In genomic region chr11:121235475-121236238, GRCm38 (mm10) we compare ENCODE assay signal across 8 mouse cellular contexts. TPM values are rescaled to one million over a fixed set of nuclear protein-coding genes. Genes with fewer than 3 reads are reported as not detected.
DNase-seq lines count a peak whose midpoint lies in the region; ATAC-seq lines count a peak whose summit lies in the region.

No protein-coding gene starts in this region.

- H3K9me3 ChIP-seq in forebrain, embryonic 14.5 days (replicated peaks; ENCODE audit: control insufficient read depth, low read length): no peaks in the 10 kb centered on the region
- H3K9me3 ChIP-seq in kidney, embryonic 15.5 days (replicated peaks): no peaks in the 10 kb centered on the region
- no peaks in the 10 kb centered on the region for H3K9me3 ChIP-seq in stomach, embryonic 14.5 days (ENCODE audit: control insufficient read depth, low read depth, low read length)

- peaks cover 21% of the 10 kb centered on the region for H3K4me1 ChIP-seq in forebrain, embryonic 14.5 days (ENCODE audit: control insufficient read depth, insufficient read depth, low read length)
- H3K4me1 ChIP-seq in kidney, embryonic 15.5 days: peaks cover 23% of the 10 kb centered on the region
- peaks cover 20% of the 10 kb centered on the region; the same call in 1 of the 2 replicates for H3K4me1 ChIP-seq in stomach, embryonic 14.5 days (ENCODE audit: control insufficient read depth, insufficient read depth, low read length)

- peak overlapping the region; percentile 100 for H3K27ac ChIP-seq in forebrain, embryonic 14.5 days (ENCODE audit: low read depth, low read length)
- H3K27ac ChIP-seq in kidney, embryonic 15.5 days: peak overlapping the region; percentile 100
- H3K27ac ChIP-seq in macrophage: peak overlapping the region; percentile 79
- H3K27ac ChIP-seq in stomach, embryonic 14.5 days (ENCODE audit: low read length): peak overlapping the region; percentile 99

- H3K79me2 ChIP-seq in macrophage (ENCODE audit: inconsistent target): peaks cover 29% of the 10 kb centered on the region

- H3K27me3 ChIP-seq in forebrain, embryonic 14.5 days (replicated peaks; ENCODE audit: control insufficient read depth, insufficient read depth, low read length): no peaks in the 10 kb centered on the region
- no peaks in the 10 kb centered on the region for H3K27me3 ChIP-seq in kidney, embryonic 15.5 days
- H3K27me3 ChIP-seq in stomach, embryonic 14.5 days (ENCODE audit: control insufficient read depth, insufficient read depth, low read length): no peaks in the 10 kb centered on the region

- peaks cover 18% of the 10 kb centered on the region for H3K36me3 ChIP-seq in forebrain, embryonic 14.5 days (ENCODE audit: control insufficient read depth, insufficient read depth, low read length)
- peaks cover 21% of the 10 kb centered on the region for H3K36me3 ChIP-seq in kidney, embryonic 15.5 days
- no peaks in the 10 kb centered on the region for H3K36me3 ChIP-seq in macrophage (ENCODE audit: inconsistent target)
- peaks cover 10% of the 10 kb centered on the region; the same call in 1 of the 2 replicates for H3K36me3 ChIP-seq in stomach, embryonic 14.5 days (ENCODE audit: control insufficient read depth, insufficient read depth, low read length)

- 30% methylated on average over 9 of the region's 9 CpGs for WGBS in forebrain, embryonic 14.5 days
- 29% methylated on average over 9 of the region's 9 CpGs for WGBS in kidney, embryonic 15.5 days
- 29% methylated on average over 9 of the region's 9 CpGs for WGBS in macrophage (ENCODE audit: missing documents)
- WGBS in stomach, embryonic 14.5 days: 26% methylated on average over 9 of the region's 9 CpGs

- DNase-seq in gastrocnemius, postnatal 10 days: peak; percentile 28
- DNase-seq in gastrocnemius, adult 18-20 months (ENCODE audit: low spot score): no peak
- peak; percentile 20 to 48 for DNase-seq in adrenal gland, postnatal 36 days
- peak; percentile 46 for DNase-seq in forebrain, embryonic 14.5 days (ENCODE audit: low spot score)
- DNase-seq in ovary, postnatal 10 days (ENCODE audit: low spot score): no peak

- peak overlapping the region; percentile 64 for H3K4me2 ChIP-seq in forebrain, embryonic 14.5 days (ENCODE audit: low read length)
- H3K4me2 ChIP-seq in kidney, embryonic 15.5 days: peak overlapping the region; percentile 59
- H3K4me2 ChIP-seq in stomach, embryonic 14.5 days (replicated peaks; ENCODE audit: low read depth, low read length): peak overlapping the region; percentile 35

- no peak overlapping the region for H3K9ac ChIP-seq in forebrain, embryonic 14.5 days (ENCODE audit: low read length)
- H3K9ac ChIP-seq in kidney, embryonic 15.5 days: no peak overlapping the region
- H3K9ac ChIP-seq in stomach, embryonic 14.5 days (replicated peaks; ENCODE audit: low read depth, low read length): no peak overlapping the region

- no peak overlapping the region for H3K4me3 ChIP-seq in forebrain, embryonic 14.5 days (ENCODE audit: low read depth, low read length)
- H3K4me3 ChIP-seq in kidney, embryonic 15.5 days (replicated peaks): peak overlapping the region; percentile 83
- H3K4me3 ChIP-seq in macrophage (ENCODE audit: inconsistent target): peak overlapping the region; percentile 85; the same call in 1 of the 2 replicates
- H3K4me3 ChIP-seq in stomach, embryonic 14.5 days (ENCODE audit: low read depth, low read length): 0 out of 2 replicates have a peak overlapping the region, but pooled peaks have one; percentile 68

- no peak for ATAC-seq in forebrain, embryonic 14.5 days
- ATAC-seq in kidney, embryonic 15.5 days (replicated peaks; ENCODE audit: low FRiP score): no peak
- no peak for ATAC-seq in stomach, embryonic 14.5 days (ENCODE audit: insufficient number of reproducible peaks, insufficient read depth, low FRiP score, low read depth)

RNA-seq across cellular contexts. Expression of gene Narf, which starts 1.4 kb away (rescaled TPM):
- total RNA-seq in gastrocnemius, postnatal 10 days (2021): 10 to 100 TPM; 36.5 to 41.6 TPM
- 100 to 1,000 TPM in 1 of 2 experiments, 10 to 100 TPM in 1; 75.8 to 117 TPM for total RNA-seq in gastrocnemius, adult 18-20 months (2021)
- total RNA-seq in adrenal gland, postnatal 36 days (2021): 10 to 100 TPM; 18.7 to 27.3 TPM
- 89.5 and 90.0 TPM in 2 replicates for polyA plus RNA-seq in forebrain, embryonic 14.5 days (2014; fragmentation: Nextera tagmentation; extraction: Ambion mirVana)
- 53.8 and 60.5 TPM in 2 replicates for polyA plus RNA-seq in kidney, embryonic 15.5 days (2015; fragmentation: Nextera tagmentation; extraction: Ambion mirVana)
- total RNA-seq in macrophage (2018; cell fraction: chromatin; rRNA removed): 10 to 100 TPM in 14 of 26 experiments, 1 to 10 TPM in 11, under 1 TPM in 1; 0.64 to 87.6 (median 15.9) TPM
- total RNA-seq in macrophage (2018; cell fraction: cytosol; rRNA removed): 10 to 100 TPM in 23 of 26 experiments, 1 to 10 TPM in 3; 5.5 to 28.1 (median 17.2) TPM
- 10 to 100 TPM in 18 of 26 experiments, 1 to 10 TPM in 8; 3.1 to 69.4 (median 12.2) TPM for total RNA-seq in macrophage (2018; cell fraction: nucleus; rRNA removed)
- 6.9 to 20.7 TPM (median 17.3 TPM) in 3 replicates for polyA plus RNA-seq in macrophage (2018)
- 43.2 and 53.8 TPM in 2 replicates for polyA plus RNA-seq in stomach, embryonic 14.5 days (2014; fragmentation: Nextera tagmentation; extraction: Ambion mirVana)

RNA-seq across cellular contexts. Expression of gene Cybc1, which starts 6.5 kb away (rescaled TPM):
- 1 to 10 TPM; 6.3 to 7.2 TPM for total RNA-seq in gastrocnemius, postnatal 10 days (2021)
- 1 to 10 TPM; 2.6 to 2.9 TPM for total RNA-seq in gastrocnemius, adult 18-20 months (2021)
- 10 to 100 TPM; 20.6 to 21.0 TPM for total RNA-seq in adrenal gland, postnatal 36 days (2021)
- polyA plus RNA-seq in forebrain, embryonic 14.5 days (2014; fragmentation: Nextera tagmentation; extraction: Ambion mirVana): 45.3 and 46.0 TPM in 2 replicates
- 32.6 and 34.4 TPM in 2 replicates for polyA plus RNA-seq in kidney, embryonic 15.5 days (2015; fragmentation: Nextera tagmentation; extraction: Ambion mirVana)
- total RNA-seq in macrophage (2018; cell fraction: chromatin; rRNA removed): 10 to 100 TPM; 15.8 to 71.3 (median 44.0) TPM
- 100 to 1,000 TPM in 5 of 26 experiments, 10 to 100 TPM in 21; 29.8 to 115 (median 68.4) TPM for total RNA-seq in macrophage (2018; cell fraction: cytosol; rRNA removed)
- 100 to 1,000 TPM in 9 of 26 experiments, 10 to 100 TPM in 17; 29.3 to 147 (median 81.1) TPM for total RNA-seq in macrophage (2018; cell fraction: nucleus; rRNA removed)
- polyA plus RNA-seq in macrophage (2018): 46.9 to 74.0 TPM (median 67.5 TPM) in 3 replicates
- 36.9 and 40.6 TPM in 2 replicates for polyA plus RNA-seq in stomach, embryonic 14.5 days (2014; fragmentation: Nextera tagmentation; extraction: Ambion mirVana)

RNA-seq across cellular contexts. Expression of gene Foxk2, which starts 24.1 kb away (rescaled TPM):
- 10 to 100 TPM; 23.4 to 29.1 TPM for total RNA-seq in gastrocnemius, postnatal 10 days (2021)
- total RNA-seq in gastrocnemius, adult 18-20 months (2021): 10 to 100 TPM; 26.5 to 30.9 TPM
- 10 to 100 TPM; 35.0 to 45.5 TPM for total RNA-seq in adrenal gland, postnatal 36 days (2021)
- 16.4 and 17.8 TPM in 2 replicates for polyA plus RNA-seq in forebrain, embryonic 14.5 days (2014; fragmentation: Nextera tagmentation; extraction: Ambion mirVana)
- polyA plus RNA-seq in kidney, embryonic 15.5 days (2015; fragmentation: Nextera tagmentation; extraction: Ambion mirVana): 8.0 TPM in 2 replicates
- total RNA-seq in macrophage (2018; cell fraction: chromatin; rRNA removed): 10 to 100 TPM in 21 of 26 experiments, 1 to 10 TPM in 5; 5.5 to 31.8 (median 20.8) TPM
- 10 to 100 TPM; 14.7 to 26.7 (median 25.0) TPM for total RNA-seq in macrophage (2018; cell fraction: cytosol; rRNA removed)
- 10 to 100 TPM in 25 of 26 experiments, 1 to 10 TPM in 1; 9.9 to 46.2 (median 22.6) TPM for total RNA-seq in macrophage (2018; cell fraction: nucleus; rRNA removed)
- polyA plus RNA-seq in macrophage (2018): 20.0 to 26.9 TPM (median 20.9 TPM) in 3 replicates
- polyA plus RNA-seq in stomach, embryonic 14.5 days (2014; fragmentation: Nextera tagmentation; extraction: Ambion mirVana): 9.6 and 11.6 TPM in 2 replicates

RNA-seq across cellular contexts. Expression of gene Ogfod3, which starts 31.1 kb away (rescaled TPM):
- total RNA-seq in gastrocnemius, postnatal 10 days (2021): 10 to 100 TPM; 13.2 to 13.5 TPM
- 10 to 100 TPM; 12.3 TPM for total RNA-seq in gastrocnemius, adult 18-20 months (2021)
- total RNA-seq in adrenal gland, postnatal 36 days (2021): 10 to 100 TPM; 22.6 to 30.5 TPM
- polyA plus RNA-seq in forebrain, embryonic 14.5 days (2014; fragmentation: Nextera tagmentation; extraction: Ambion mirVana): 18.6 and 19.5 TPM in 2 replicates
- 31.7 and 32.0 TPM in 2 replicates for polyA plus RNA-seq in kidney, embryonic 15.5 days (2015; fragmentation: Nextera tagmentation; extraction: Ambion mirVana)
- 1 to 10 TPM in 15 of 26 experiments, under 1 TPM in 8, not detected in 3; 0.49 to 3.6 (median 1.6) TPM for total RNA-seq in macrophage (2018; cell fraction: chromatin; rRNA removed)
- total RNA-seq in macrophage (2018; cell fraction: cytosol; rRNA removed): 10 to 100 TPM in 1 of 26 experiments, 1 to 10 TPM in 25; 6.0 to 11.4 (median 8.1) TPM
- total RNA-seq in macrophage (2018; cell fraction: nucleus; rRNA removed): 10 to 100 TPM in 1 of 26 experiments, 1 to 10 TPM in 25; 1.6 to 10.4 (median 5.8) TPM
- 8.1 to 12.7 TPM (median 12.5 TPM) in 3 replicates for polyA plus RNA-seq in macrophage (2018)
- polyA plus RNA-seq in stomach, embryonic 14.5 days (2014; fragmentation: Nextera tagmentation; extraction: Ambion mirVana): 28.0 and 34.7 TPM in 2 replicates

RNA-seq across cellular contexts. Expression of gene Hexdc, which starts 31.4 kb away (rescaled TPM):
- 10 to 100 TPM in 1 of 2 experiments, 1 to 10 TPM in 1; 8.6 to 10.3 TPM for total RNA-seq in gastrocnemius, postnatal 10 days (2021)
- 1 to 10 TPM; 5.7 to 7.1 TPM for total RNA-seq in gastrocnemius, adult 18-20 months (2021)
- total RNA-seq in adrenal gland, postnatal 36 days (2021): 10 to 100 TPM in 1 of 2 experiments, 1 to 10 TPM in 1; 9.1 to 11.5 TPM
- polyA plus RNA-seq in forebrain, embryonic 14.5 days (2014; fragmentation: Nextera tagmentation; extraction: Ambion mirVana): 11.9 and 14.8 TPM in 2 replicates
- polyA plus RNA-seq in kidney, embryonic 15.5 days (2015; fragmentation: Nextera tagmentation; extraction: Ambion mirVana): 9.6 and 13.7 TPM in 2 replicates
- total RNA-seq in macrophage (2018; cell fraction: chromatin; rRNA removed): 10 to 100 TPM in 25 of 26 experiments, 1 to 10 TPM in 1; 5.2 to 43.3 (median 30.7) TPM
- 1 to 10 TPM; 2.3 to 5.0 (median 3.6) TPM for total RNA-seq in macrophage (2018; cell fraction: cytosol; rRNA removed)
- 10 to 100 TPM in 21 of 26 experiments, 1 to 10 TPM in 5; 5.0 to 29.9 (median 16.5) TPM for total RNA-seq in macrophage (2018; cell fraction: nucleus; rRNA removed)
- 3.2 to 5.5 TPM (median 4.4 TPM) in 3 replicates for polyA plus RNA-seq in macrophage (2018)
- 12.0 and 12.6 TPM in 2 replicates for polyA plus RNA-seq in stomach, embryonic 14.5 days (2014; fragmentation: Nextera tagmentation; extraction: Ambion mirVana)

Comparison
In these comparisons a context has a peak if more than half of its experiments do, and no peak if none do; other contexts are left out.
1. DNase-seq: peak in gastrocnemius, postnatal 10 days (single experiment), adrenal gland, postnatal 36 days (2 of 2) and forebrain, embryonic 14.5 days (single experiment); none in gastrocnemius, adult 18-20 months (single experiment) and ovary, postnatal 10 days (single experiment).
2. Peak in every context shown above with its lines, with median percentiles within 50 percentile points of each other: H3K27ac ChIP-seq and H3K4me2 ChIP-seq.